Mouse (Mus musculus) MEL (cell line): ENCODE data around the gene Dlgap1. TPM values are rescaled to one million over a fixed set of nuclear protein-coding genes. Genes with fewer than 3 reads are reported as not detected.

Experiments used
- DNase-seq: peaks from one replicate; pipeline ENCODE4 v3.0.0; 2011; ENCODE audit warnings: low read depth, low spot score
- H3K27ac ChIP-seq: 2 replicates; pipeline ENCODE4 v1.5.1; 2012; ENCODE audit warnings: low read depth, mild to moderate bottlenecking, control low read depth, low read length, moderate library complexity; ENCODE audit not compliant: control insufficient read depth
- H3K27me3 ChIP-seq, 2 experiments: fragments of 150-350 bp in 1 of 2; sonication (generic) in 1 of 2; 2 replicates each; pipeline ENCODE4 v1.6.1; 2012; ENCODE audit warnings: low read length in 2 of 2, mild to moderate bottlenecking in 2 of 2, improper control_type of control experiment in 1 of 2, moderate library complexity in 1 of 2; ENCODE audit not compliant: insufficient read depth in 2 of 2, control insufficient read depth in 1 of 2
- H3K36me3 ChIP-seq, 2 experiments: 2 replicates each; pipeline ENCODE4 v1.6.1; 2012 to 2014; ENCODE audit warnings: low read length in 2 of 2, improper control_type of control experiment in 1 of 2, inconsistent platforms in 1 of 2, mild to moderate bottlenecking in 1 of 2; ENCODE audit not compliant: insufficient read depth in 2 of 2, control insufficient read depth in 1 of 2
- H3K4me1 ChIP-seq, 2 experiments: fragments of 150-350 bp in 1 of 2; sonication (generic) in 1 of 2; 2 replicates each; pipeline ENCODE4 v1.6.1; 2012; ENCODE audit warnings: low read length in 2 of 2, improper control_type of control experiment in 1 of 2, mild to moderate bottlenecking in 1 of 2; ENCODE audit not compliant: insufficient read depth in 2 of 2, control insufficient read depth in 1 of 2
- H3K4me3 ChIP-seq, 2 experiments: fragments of 150-350 bp in 1 of 2; sonication (generic) in 1 of 2; 2 replicates each; pipeline ENCODE4 v1.5.1; 2012; ENCODE audit warnings: low read depth in 2 of 2, low read length in 2 of 2, mild to moderate bottlenecking in 2 of 2, moderate library complexity in 2 of 2, control low read depth in 1 of 2, improper control_type of control experiment in 1 of 2; ENCODE audit not compliant: control insufficient read depth in 1 of 2, insufficient read depth in 1 of 2
- H3K79me2 ChIP-seq: 2 replicates; pipeline ENCODE4 v1.6.1; 2012; ENCODE audit warnings: mild to moderate bottlenecking, low read length, moderate library complexity; ENCODE audit not compliant: control insufficient read depth, poor library complexity, insufficient read depth
- H3K9ac ChIP-seq: 2 replicates; pipeline ENCODE4 v1.6.1; 2012; ENCODE audit warnings: low read depth, mild to moderate bottlenecking, control low read depth, low read length, moderate library complexity; ENCODE audit not compliant: control insufficient read depth, poor library complexity, severe bottlenecking
- H3K9me3 ChIP-seq: fragments of 150-350 bp; sonication (generic); replicated peaks from 2 replicates; pipeline ENCODE4 v1.6.1; 2012; ENCODE audit warnings: mild to moderate bottlenecking, low read length, improper control_type of control experiment, moderate library complexity; ENCODE audit not compliant: insufficient read depth
- BHLHE40 ChIP-seq: IDR thresholded peaks from 2 replicates; pipeline ENCODE4 v1.6.1; 2012; ENCODE audit warnings: low read depth, mild to moderate bottlenecking, inconsistent platforms, low read length, improper control_type of control experiment, borderline replicate concordance
- CHD1 ChIP-seq: IDR thresholded peaks from 2 replicates; pipeline ENCODE4 v1.6.1; 2012; ENCODE audit warnings: low read depth, mild to moderate bottlenecking, inconsistent platforms, low read length, improper control_type of control experiment
- CHD2 ChIP-seq: IDR thresholded peaks from 2 replicates; pipeline ENCODE4 v1.6.1; 2011; ENCODE audit warnings: low read length, improper control_type of control experiment
- CTCF ChIP-seq, 3 experiments: IDR thresholded peaks in 2 of 3; conservative IDR thresholded peaks in 1 of 3; 2 replicates each; pipeline ENCODE4 v1.5.1; 2011 to 2012; ENCODE audit warnings: low read length in 3 of 3, low read depth in 2 of 3, mild to moderate bottlenecking in 2 of 3, improper control_type of control experiment in 1 of 3, inconsistent platforms in 1 of 3, mixed read lengths in 1 of 3, moderate library complexity in 1 of 3; ENCODE audit not compliant: control insufficient read depth in 1 of 3, insufficient read depth in 1 of 3, poor library complexity in 1 of 3, severe bottlenecking in 1 of 3
- ELF1 ChIP-seq: IDR thresholded peaks from 2 replicates; pipeline ENCODE4 v1.6.1; 2014; ENCODE audit warnings: low read depth, mild to moderate bottlenecking, inconsistent platforms, low read length, improper control_type of control experiment, moderate library complexity
- EP300 ChIP-seq, 2 experiments: IDR thresholded peaks; 2 replicates each; pipeline ENCODE4 v1.6.1; 2011; ENCODE audit warnings: improper control_type of control experiment in 2 of 2, low read length in 2 of 2, low read depth in 1 of 2, mild to moderate bottlenecking in 1 of 2
- ETS1 ChIP-seq: IDR thresholded peaks from 2 replicates; pipeline ENCODE4 v1.6.1; 2012; ENCODE audit warnings: low read depth, mild to moderate bottlenecking, inconsistent platforms, low read length, improper control_type of control experiment, moderate library complexity
- GABPA ChIP-seq: IDR thresholded peaks from 2 replicates; pipeline ENCODE4 v1.6.1; 2012; ENCODE audit warnings: low read depth, mild to moderate bottlenecking, inconsistent platforms, low read length, improper control_type of control experiment, moderate library complexity
- GATA1 ChIP-seq: IDR thresholded peaks from 2 replicates; pipeline ENCODE4 v1.6.1; 2011; ENCODE audit warnings: low read depth, low read length, improper control_type of control experiment
- JUND ChIP-seq: IDR thresholded peaks from 2 replicates; pipeline ENCODE4 v1.6.1; 2011; ENCODE audit warnings: low read depth, mild to moderate bottlenecking, improper control_type of control experiment, low read length
- MAFK ChIP-seq: IDR thresholded peaks from 2 replicates; pipeline ENCODE4 v1.6.1; 2011; ENCODE audit warnings: low read depth, mild to moderate bottlenecking, low read length, improper control_type of control experiment, borderline replicate concordance
- MAX ChIP-seq: IDR thresholded peaks from 2 replicates; pipeline ENCODE4 v1.6.1; 2011; ENCODE audit warnings: low read length, improper control_type of control experiment
- MAZ ChIP-seq: IDR thresholded peaks from 2 replicates; pipeline ENCODE4 v1.6.1; 2012; ENCODE audit warnings: low read depth, mild to moderate bottlenecking, inconsistent platforms, low read length, improper control_type of control experiment
- MEF2A ChIP-seq: IDR thresholded peaks from 2 replicates; pipeline ENCODE4 v1.6.1; 2014; ENCODE audit warnings: low read depth, mild to moderate bottlenecking, inconsistent platforms, low read length, improper control_type of control experiment; ENCODE audit not compliant: poor library complexity, insufficient replicate concordance, severe bottlenecking; ENCODE audit errors: extremely low read depth
- MYB ChIP-seq: IDR thresholded peaks from 2 replicates; pipeline ENCODE4 v1.6.1; 2011; ENCODE audit warnings: mild to moderate bottlenecking, low read depth, low read length, improper control_type of control experiment
- MYC ChIP-seq: IDR thresholded peaks from 2 replicates; pipeline ENCODE4 v1.6.1; 2011; ENCODE audit warnings: low read depth, mild to moderate bottlenecking, low read length, improper control_type of control experiment, moderate library complexity
- POLR2A ChIP-seq, 2 experiments: IDR thresholded peaks; 2 replicates each; pipeline ENCODE4 v1.6.1; 2011 to 2012; ENCODE audit warnings: low read length in 2 of 2, mild to moderate bottlenecking in 2 of 2, control low read depth in 1 of 2, improper control_type of control experiment in 1 of 2, low read depth in 1 of 2, moderate library complexity in 1 of 2; ENCODE audit not compliant: control insufficient read depth in 1 of 2, insufficient read depth in 1 of 2, poor library complexity in 1 of 2
- POLR2AphosphoS2 ChIP-seq: IDR thresholded peaks from 2 replicates; pipeline ENCODE4 v1.6.1; 2011; ENCODE audit warnings: low read length, improper control_type of control experiment
- POLR2AphosphoS5 ChIP-seq: IDR thresholded peaks from 2 replicates; pipeline ENCODE4 v1.6.1; 2012; ENCODE audit warnings: low read depth, borderline replicate concordance, mild to moderate bottlenecking, inconsistent platforms, low read length, moderate library complexity, mixed read lengths
- RAD21 ChIP-seq: IDR thresholded peaks from 2 replicates; pipeline ENCODE4 v1.6.1; 2011; ENCODE audit warnings: mild to moderate bottlenecking, low read depth, low read length, improper control_type of control experiment
- RCOR1 ChIP-seq: IDR thresholded peaks from 2 replicates; pipeline ENCODE4 v1.6.1; 2012; ENCODE audit warnings: low read depth, mild to moderate bottlenecking, inconsistent platforms, low read length, improper control_type of control experiment
- SMC3 ChIP-seq: IDR thresholded peaks from 2 replicates; pipeline ENCODE4 v1.6.1; 2011; ENCODE audit warnings: low read depth, low read length, improper control_type of control experiment
- TAL1 ChIP-seq: IDR thresholded peaks from 2 replicates; pipeline ENCODE4 v1.6.1; 2012; ENCODE audit warnings: mild to moderate bottlenecking, inconsistent platforms, low read length, moderate library complexity, mixed read lengths
- USF2 ChIP-seq, 2 experiments: IDR thresholded peaks; 2 replicates each; pipeline ENCODE4 v1.6.1; 2011 to 2012; ENCODE audit warnings: improper control_type of control experiment in 2 of 2, low read length in 2 of 2, borderline replicate concordance in 1 of 2, inconsistent platforms in 1 of 2, low read depth in 1 of 2, mild to moderate bottlenecking in 1 of 2; ENCODE audit not compliant: insufficient read depth in 1 of 2
- ZMIZ1 ChIP-seq: IDR thresholded peaks from 2 replicates; pipeline ENCODE4 v1.6.1; 2012; ENCODE audit warnings: low read depth, mild to moderate bottlenecking, inconsistent platforms, low read length, improper control_type of control experiment, moderate library complexity
- ZNF384 ChIP-seq: IDR thresholded peaks from 2 replicates; pipeline ENCODE4 v1.6.1; 2012; ENCODE audit warnings: low read depth, mild to moderate bottlenecking, inconsistent platforms, low read length, improper control_type of control experiment
- polyA plus RNA-seq, 2 experiments: library from polyadenylated mRNA; stranded (reverse) in 1 of 2; unstranded in 1 of 2; fragments of >175 nt in 1 of 2; fragments of >200 nt in 1 of 2; gene quantifications; 2 replicates each; pipeline versions ENCODE4 v1.2.1 to v1.2.4; 2012; ENCODE audit warnings: low replicate concordance in 2 of 2, low read depth in 1 of 2; ENCODE audit not compliant: insufficient read length in 2 of 2, insufficient read depth in 1 of 2, missing spikeins in 1 of 2
- total RNA-seq: library from RNA; depleted of rRNA; stranded (reverse); fragments of 300-350 nt; gene quantifications from 2 replicates; pipeline ENCODE4 v1.2.3, GENCODE M21; 2012

Gene Dlgap1
- total and polyA plus RNA-seq, 3 experiments = 0.06 TPM; not detected in 2

DNA sequence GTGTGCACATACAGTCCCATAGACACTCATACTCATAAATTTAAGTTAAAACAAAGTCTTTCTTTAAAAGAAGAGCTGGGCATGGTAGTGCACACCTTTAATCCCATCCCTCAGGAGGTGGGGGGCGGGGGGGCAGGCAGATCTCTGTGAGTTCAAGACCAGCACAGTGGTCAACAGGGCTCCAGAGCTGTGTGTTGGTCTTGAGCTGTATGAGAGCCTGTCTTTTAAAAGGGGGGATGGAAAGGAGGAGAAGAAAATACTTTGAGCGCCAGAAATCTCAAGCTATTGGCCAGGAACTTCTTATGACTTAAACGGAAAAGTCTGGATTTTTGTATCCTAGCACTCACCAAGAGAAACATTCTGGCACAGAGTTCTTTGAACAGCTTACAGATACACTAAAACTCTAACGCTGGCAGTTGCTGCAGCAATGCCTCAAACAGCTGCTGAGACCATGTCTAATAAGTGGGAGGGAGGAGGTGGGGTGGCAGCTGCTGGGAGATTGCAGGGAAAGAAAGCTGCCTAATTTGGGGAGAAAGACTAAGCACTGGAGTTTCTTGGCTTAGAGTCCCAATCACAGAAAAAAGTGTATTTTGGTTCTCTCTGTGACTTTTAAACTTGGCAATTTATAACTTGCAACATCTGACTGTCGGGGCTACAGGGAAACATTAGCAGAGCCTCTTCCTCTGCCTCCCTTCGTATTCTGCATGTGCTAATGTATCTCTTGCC, 660.9 kb downstream of the Dlgap1 start:
- TF ChIP-seq CTCF (IDR thresholded peaks at IDR 0.05 in 2 of 3, conservative IDR thresholded peaks at IDR 0.05 in 1 of 3; ENCODE audit: control insufficient read depth in 1 of 3, insufficient read depth in 1 of 3, low read depth in 2 of 3, low read length in 3 of 3, poor library complexity in 1 of 3, severe bottlenecking in 1 of 3) (no peak), MYC (no peak), USF2 (IDR thresholded peaks at IDR 0.05; ENCODE audit: borderline replicate concordance in 1 of 2, insufficient read depth in 1 of 2, low read depth in 1 of 2, low read length in 2 of 2) (no peak), TAL1 (no peak), POLR2AphosphoS2 (no peak), MAFK (no peak), RAD21 (no peak), POLR2AphosphoS5 (no peak), MEF2A (no peak), MAZ (no peak), CHD1 (no peak), GATA1 (no peak)
- H3K4me3 ChIP-seq = no peak overlapping the region
- no peaks in the 10 kb centered on the region; a peak in 1 of 4 replicates for H3K27me3 ChIP-seq

DNA sequence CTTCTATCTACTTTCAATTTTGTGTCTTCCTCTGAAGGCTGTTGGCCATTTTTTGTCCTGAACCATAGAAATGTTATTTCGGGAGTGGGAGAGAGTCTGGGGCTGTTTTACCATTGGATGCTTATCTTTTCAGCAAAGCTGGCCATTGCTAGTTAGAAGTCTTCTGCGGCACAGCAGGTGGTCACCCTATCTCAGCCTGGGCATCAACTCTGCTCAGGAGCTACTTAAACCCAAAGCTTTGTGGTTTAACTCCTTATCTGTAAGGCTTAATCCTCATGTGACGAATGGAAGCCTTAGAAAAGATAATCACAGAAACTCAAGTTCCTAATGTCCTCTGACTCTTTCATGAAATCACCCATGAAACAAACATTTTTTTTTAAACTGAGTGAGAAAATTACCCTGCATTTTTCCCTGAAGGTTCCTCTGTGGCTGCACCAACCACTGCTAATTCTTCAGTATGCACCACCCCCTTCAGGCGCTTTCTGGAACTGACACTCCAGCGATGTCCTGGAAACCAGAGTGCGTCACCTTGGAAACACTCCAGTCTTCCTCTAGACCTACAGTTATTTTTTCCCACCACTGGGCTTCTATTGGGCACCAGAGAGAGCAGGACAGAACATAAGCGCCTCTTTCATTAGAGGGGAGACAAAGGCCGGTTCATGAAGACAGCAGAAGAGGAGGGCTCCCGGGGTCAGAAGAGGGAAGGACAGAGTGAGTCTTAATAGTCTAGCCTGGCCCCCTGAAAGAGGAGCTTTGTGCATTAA, 664.5 kb downstream of the Dlgap1 start:
- Histone ChIP-seq H3K27ac (no peak overlapping the region), H3K9me3 (no peaks in the 10 kb centered on the region), H3K79me2 (no peaks in the 10 kb centered on the region), H3K4me3 (no peak overlapping the region), H3K4me1 (no peaks in the 10 kb centered on the region), H3K27me3 (no peaks in the 10 kb centered on the region; a peak in 1 of 4 replicates), H3K9ac (no peak overlapping the region), H3K36me3 (no peaks in the 10 kb centered on the region)
- DNase-seq = no peak
- TF ChIP-seq JUND (no peak), CHD2 (no peak), ETS1 (no peak), MEF2A (no peak), SMC3 (peak; percentile 27; the same call in 1 of the 2 replicates), ELF1 (no peak), MYB (no peak), TAL1 (no peak), GABPA (no peak), MAX (no peak), RAD21 (peak; percentile 26; the same call in 1 of the 2 replicates), EP300 (IDR thresholded peaks at IDR 0.05; ENCODE audit: low read depth in 1 of 2, low read length in 2 of 2) (peak in 1 of 2 experiments; percentile 23; a peak in 1 of 4 replicates), CTCF (IDR thresholded peaks at IDR 0.05 in 2 of 3, conservative IDR thresholded peaks at IDR 0.05 in 1 of 3; ENCODE audit: control insufficient read depth in 1 of 3, insufficient read depth in 1 of 3, low read depth in 2 of 3, low read length in 3 of 3, poor library complexity in 1 of 3, severe bottlenecking in 1 of 3) (peak in 2 of 3 experiments; percentile 33 to 39; a peak in 4 of 6 replicates), ZMIZ1 (no peak), GATA1 (no peak), ZNF384 (no peak), RCOR1 (0 out of 2 replicates have a peak, but pooled peaks have one; percentile 17), USF2 (IDR thresholded peaks at IDR 0.05; ENCODE audit: borderline replicate concordance in 1 of 2, insufficient read depth in 1 of 2, low read depth in 1 of 2, low read length in 2 of 2) (no peak), POLR2AphosphoS5 (no peak), BHLHE40 (0 out of 2 replicates have a peak, but pooled peaks have one; percentile 22), POLR2A (IDR thresholded peaks at IDR 0.05; ENCODE audit: control insufficient read depth in 1 of 2, insufficient read depth in 1 of 2, low read depth in 1 of 2, low read length in 2 of 2, poor library complexity in 1 of 2) (no peak)

More for the DNA sequence above, 660.9 kb downstream of the Dlgap1 start:
- H3K79me2 ChIP-seq = no peaks in the 10 kb centered on the region
- no peaks in the 10 kb centered on the region for H3K36me3 ChIP-seq
- no peak overlapping the region for H3K9ac ChIP-seq
- H3K27ac ChIP-seq = no peak overlapping the region
- H3K4me1 ChIP-seq = no peaks in the 10 kb centered on the region
- no peak for DNase-seq
- no peaks in the 10 kb centered on the region for H3K9me3 ChIP-seq
